Mouse (Mus musculus): ENCODE results near the gene Prpf3. TPM values are rescaled to one million over a fixed set of nuclear protein-coding genes. Genes with fewer than 3 reads are reported as not detected.
A peak's percentile ranks its signal among the peaks of the same experiment; 100 is the strongest.

Gene Prpf3
- 21.1 and 32.5 TPM in 2 replicates for polyA plus RNA-seq (2012; rRNA removed)

- DNase-seq = peak; percentile 97
- H3K27me3 ChIP-seq (ENCODE audit: control insufficient read depth, insufficient read depth, low read length) = no peaks in the 10 kb centered on the region
- H3K27ac ChIP-seq (ENCODE audit: control insufficient read depth, insufficient read depth, low read length) = peak within 1 kb of the TSS; percentile 4; the same call in 1 of the 2 replicates
- H3K36me3 ChIP-seq (ENCODE audit: control insufficient read depth, insufficient read depth, low read length) = peaks cover 20% of the 10 kb centered on the region
- peak within 1 kb of the TSS; percentile 65 for H3K4me3 ChIP-seq (ENCODE audit: control insufficient read depth, insufficient read depth, low read length)
- no peaks in the 10 kb centered on the region for H3K4me1 ChIP-seq (replicated peaks; ENCODE audit: control insufficient read depth, insufficient read depth, low read length)
- TF ChIP-seq POLR2A (IDR thresholded peaks at IDR 0.05; ENCODE audit: control insufficient read depth, extremely low read depth, insufficient read depth, low read length, poor library complexity) (peak; percentile 91), CTCF (IDR thresholded peaks at IDR 0.05; ENCODE audit: borderline replicate concordance, control insufficient read depth, extremely low read depth, insufficient read depth, low read length, poor library complexity) (peak; percentile 56; the same call in 1 of the 2 replicates)
- WGBS = under 1% methylated on average over 56 of the region's 56 CpGs
These were observed at the start of gene Prpf3 for GRCm38 (mm10) chr3:95855502-95856089. Gene Prpf3, minus strand, starts transcription at chr3:95855885.

DNA sequence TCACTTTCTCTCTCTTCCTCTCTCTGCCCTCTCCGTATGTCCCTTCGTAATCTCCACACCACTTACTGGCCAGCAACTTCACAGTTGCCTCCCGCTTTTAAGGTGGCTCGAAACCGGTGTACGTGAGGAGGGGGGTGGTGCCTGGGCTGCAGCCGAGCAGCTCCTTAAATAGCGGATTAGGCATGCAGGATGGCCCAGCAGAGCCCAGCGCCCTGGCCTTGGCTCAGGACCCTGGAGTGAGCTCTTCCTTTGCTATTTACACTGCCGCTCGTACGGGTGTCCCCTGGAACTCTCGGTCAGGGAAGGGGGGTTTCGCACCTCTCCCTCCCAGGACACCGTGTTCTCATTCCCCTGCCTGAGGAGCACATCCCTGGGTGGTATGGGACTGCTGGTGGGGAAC is 48.9 kb upstream of the Prpf3 start, which contains the start of gene Car14:
Car14 (minus strand) TSS at position 124 of the 400 bp plus-strand sequence.
- Histone ChIP-seq H3K27ac (ENCODE audit: control insufficient read depth, insufficient read depth, low read length) (no peak within 1 kb of the TSS), H3K36me3 (ENCODE audit: control insufficient read depth, insufficient read depth, low read length) (no peaks in the 10 kb centered on the region), H3K4me1 (replicated peaks; ENCODE audit: control insufficient read depth, insufficient read depth, low read length) (peaks cover 16% of the 10 kb centered on the region), H3K27me3 (ENCODE audit: control insufficient read depth, insufficient read depth, low read length) (peaks cover 18% of the 10 kb centered on the region), H3K4me3 (ENCODE audit: control insufficient read depth, insufficient read depth, low read length) (0 out of 2 replicates have a peak within 1 kb of the TSS, but pooled peaks have one; percentile 14)
- DNase-seq = no peak
- no peak for TF ChIP-seq POLR2A (IDR thresholded peaks at IDR 0.05; ENCODE audit: control insufficient read depth, extremely low read depth, insufficient read depth, low read length, poor library complexity)
- WGBS = 8% methylated on average over 15 of the region's 15 CpGs

DNA sequence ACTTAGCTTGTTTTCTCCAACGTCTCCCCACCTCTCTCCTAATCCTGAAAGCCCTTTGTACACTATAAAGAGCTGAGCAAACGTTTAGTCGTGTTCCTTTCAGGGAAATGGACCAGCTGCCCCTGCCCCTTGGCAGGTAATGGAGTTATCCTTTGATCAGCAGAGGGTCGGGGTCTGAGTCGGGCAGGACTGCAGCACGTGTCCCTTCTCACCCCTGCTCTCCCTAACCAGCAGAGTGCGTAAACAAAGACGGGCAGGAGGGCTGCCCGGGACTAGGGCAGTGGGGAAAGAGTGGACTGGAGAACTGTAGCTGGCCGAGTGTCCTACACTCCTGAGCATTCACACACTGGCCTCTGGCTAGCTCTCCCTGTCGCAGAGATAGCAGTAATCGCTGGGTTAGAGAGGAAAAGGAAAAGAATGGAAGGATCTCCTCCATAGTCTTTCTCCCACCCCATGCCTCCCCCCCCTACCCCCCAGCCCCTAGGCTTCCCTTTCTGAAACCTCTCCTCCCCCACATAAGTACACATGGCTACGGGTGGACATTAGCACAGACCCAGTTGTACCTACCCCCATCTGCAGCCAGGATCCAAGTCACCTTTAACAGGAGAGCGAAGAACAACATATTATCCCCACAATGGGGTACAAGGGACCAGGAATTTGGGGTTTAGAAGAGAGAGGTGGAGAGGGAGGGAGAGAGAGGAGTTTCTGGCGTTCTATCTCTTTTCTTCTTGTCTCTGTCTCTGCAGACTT is 48.2 kb upstream of the Prpf3 start:
- no peak for TF ChIP-seq CTCF (IDR thresholded peaks at IDR 0.05; ENCODE audit: borderline replicate concordance, control insufficient read depth, extremely low read depth, insufficient read depth, low read length, poor library complexity)
- TF ChIP-seq POLR2A (IDR thresholded peaks at IDR 0.05; ENCODE audit: control insufficient read depth, extremely low read depth, insufficient read depth, low read length, poor library complexity) = no peak
- no peak overlapping the region for H3K27ac ChIP-seq (ENCODE audit: control insufficient read depth, insufficient read depth, low read length)
- H3K4me3 ChIP-seq (ENCODE audit: control insufficient read depth, insufficient read depth, low read length) = no peak overlapping the region
- H3K27me3 ChIP-seq (ENCODE audit: control insufficient read depth, insufficient read depth, low read length) = peaks cover 18% of the 10 kb centered on the region
- H3K4me1 ChIP-seq (replicated peaks; ENCODE audit: control insufficient read depth, insufficient read depth, low read length) = peaks cover 16% of the 10 kb centered on the region
- no peak for DNase-seq
- 31% methylated on average over 15 of the region's 15 CpGs for WGBS
- no peaks in the 10 kb centered on the region for H3K36me3 ChIP-seq (ENCODE audit: control insufficient read depth, insufficient read depth, low read length)

GRCm38 (mm10) chr3:95902643-95903042 is 47.0 kb upstream of the Prpf3 start:
- DNase-seq = no peak
- H3K4me3 ChIP-seq (ENCODE audit: control insufficient read depth, insufficient read depth, low read length) = no peak overlapping the region
- 0 out of 2 replicates have a peak, but pooled peaks cover 4% of the 10 kb centered on the region for H3K36me3 ChIP-seq (ENCODE audit: control insufficient read depth, insufficient read depth, low read length)
- peaks cover 18% of the 10 kb centered on the region for H3K27me3 ChIP-seq (ENCODE audit: control insufficient read depth, insufficient read depth, low read length)
- WGBS = 50% methylated on average over 6 of the region's 6 CpGs
- no peak for TF ChIP-seq CTCF (IDR thresholded peaks at IDR 0.05; ENCODE audit: borderline replicate concordance, control insufficient read depth, extremely low read depth, insufficient read depth, low read length, poor library complexity)
- no peak for TF ChIP-seq POLR2A (IDR thresholded peaks at IDR 0.05; ENCODE audit: control insufficient read depth, extremely low read depth, insufficient read depth, low read length, poor library complexity)
- no peak overlapping the region for H3K27ac ChIP-seq (ENCODE audit: control insufficient read depth, insufficient read depth, low read length)
- peaks cover 19% of the 10 kb centered on the region for H3K4me1 ChIP-seq (replicated peaks; ENCODE audit: control insufficient read depth, insufficient read depth, low read length)

- TF ChIP-seq POLR2A (IDR thresholded peaks at IDR 0.05; ENCODE audit: control insufficient read depth, extremely low read depth, insufficient read depth, low read length, poor library complexity) = no peak
- no peak for TF ChIP-seq CTCF (IDR thresholded peaks at IDR 0.05; ENCODE audit: borderline replicate concordance, control insufficient read depth, extremely low read depth, insufficient read depth, low read length, poor library complexity)
- Histone ChIP-seq H3K4me1 (replicated peaks; ENCODE audit: control insufficient read depth, insufficient read depth, low read length) (peaks cover 19% of the 10 kb centered on the region), H3K36me3 (ENCODE audit: control insufficient read depth, insufficient read depth, low read length) (0 out of 2 replicates have a peak, but pooled peaks cover 4% of the 10 kb centered on the region), H3K27ac (ENCODE audit: control insufficient read depth, insufficient read depth, low read length) (no peak overlapping the region), H3K27me3 (ENCODE audit: control insufficient read depth, insufficient read depth, low read length) (peaks cover 18% of the 10 kb centered on the region), H3K4me3 (ENCODE audit: control insufficient read depth, insufficient read depth, low read length) (no peak overlapping the region)
- no peak for DNase-seq
These were observed 46.6 kb upstream of the Prpf3 start for GRCm38 (mm10) chr3:95902373-95902625.

GRCm38 (mm10) chr3:95901616-95902372 is 46.1 kb upstream of the Prpf3 start:
- no peak for TF ChIP-seq POLR2A (IDR thresholded peaks at IDR 0.05; ENCODE audit: control insufficient read depth, extremely low read depth, insufficient read depth, low read length, poor library complexity)
- TF ChIP-seq CTCF (IDR thresholded peaks at IDR 0.05; ENCODE audit: borderline replicate concordance, control insufficient read depth, extremely low read depth, insufficient read depth, low read length, poor library complexity) = no peak
- Histone ChIP-seq H3K36me3 (ENCODE audit: control insufficient read depth, insufficient read depth, low read length) (0 out of 2 replicates have a peak, but pooled peaks cover 4% of the 10 kb centered on the region), H3K4me3 (ENCODE audit: control insufficient read depth, insufficient read depth, low read length) (no peak overlapping the region), H3K4me1 (replicated peaks; ENCODE audit: control insufficient read depth, insufficient read depth, low read length) (peaks cover 17% of the 10 kb centered on the region), H3K27ac (ENCODE audit: control insufficient read depth, insufficient read depth, low read length) (no peak overlapping the region), H3K27me3 (ENCODE audit: control insufficient read depth, insufficient read depth, low read length) (peaks cover 18% of the 10 kb centered on the region)
- DNase-seq = no peak
- WGBS = 86% methylated on average over 9 of the region's 9 CpGs

Data from thymus, adult 2 months (tissue).